Mouse (Mus musculus) ES-E14 (cell line): ENCODE results near the gene Tmem171. TPM values are rescaled to one million over a fixed set of nuclear protein-coding genes. Genes with fewer than 3 reads are reported as not detected.

Source experiments
- DNase-seq: peaks from one replicate; pipeline ENCODE4 v3.0.0-alpha.2; 2013; ENCODE audit warnings: low read depth, low spot score
- H3K27ac ChIP-seq: 2 replicates; pipeline ENCODE4 v1.5.1; 2012; ENCODE audit warnings: low read depth, mild to moderate bottlenecking, low read length, moderate library complexity, mixed read lengths; ENCODE audit not compliant: poor library complexity, insufficient read depth, severe bottlenecking
- H3K36me3 ChIP-seq: 2 replicates; pipeline ENCODE4 v1.6.1; 2012; ENCODE audit warnings: mild to moderate bottlenecking, low read length, moderate library complexity, mixed read lengths; ENCODE audit not compliant: control insufficient read depth, poor library complexity, insufficient read depth, severe bottlenecking
- H3K4me1 ChIP-seq, 2 experiments: fragments of 150-350 bp in 1 of 2; sonication (generic) in 1 of 2; 2 replicates each; pipeline ENCODE4 v1.6.1; 2012; ENCODE audit warnings: low read length in 2 of 2, mild to moderate bottlenecking in 1 of 2, mixed read lengths in 1 of 2; ENCODE audit not compliant: control insufficient read depth in 2 of 2, insufficient read depth in 2 of 2, poor library complexity in 1 of 2
- H3K4me3 ChIP-seq, 2 experiments: fragments of 150-350 bp in 1 of 2; sonication (generic) in 1 of 2; 2 replicates each; pipeline ENCODE4 v1.5.1; 2012; ENCODE audit warnings: low read length in 2 of 2, low read depth in 1 of 2, mild to moderate bottlenecking in 1 of 2, mixed read lengths in 1 of 2; ENCODE audit not compliant: insufficient read depth in 1 of 2, poor library complexity in 1 of 2, severe bottlenecking in 1 of 2
- H3K9ac ChIP-seq: 2 replicates; pipeline ENCODE4 v1.6.1; 2012; ENCODE audit warnings: low read depth, mild to moderate bottlenecking, low read length, mixed read lengths; ENCODE audit not compliant: poor library complexity, insufficient read depth, severe bottlenecking
- H3K9me3 ChIP-seq: fragments of 150-350 bp; sonication (generic); 2 replicates; pipeline ENCODE4 v1.6.1; 2012; ENCODE audit warnings: low read depth, mild to moderate bottlenecking, low read length; ENCODE audit not compliant: control insufficient read depth, insufficient read depth
- CHD2 ChIP-seq: IDR thresholded peaks from 2 replicates; pipeline ENCODE4 v1.6.1; 2014; ENCODE audit warnings: mild to moderate bottlenecking, low read depth, low read length, inconsistent platforms
- HCFC1 ChIP-seq: IDR thresholded peaks from 2 replicates; pipeline ENCODE4 v1.6.1; 2012; ENCODE audit warnings: low read length, inconsistent platforms, borderline replicate concordance; ENCODE audit not compliant: insufficient read depth
- MAFK ChIP-seq: IDR thresholded peaks from 2 replicates; pipeline ENCODE4 v1.6.1; 2014; ENCODE audit warnings: mild to moderate bottlenecking, low read depth, low read length, inconsistent platforms; ENCODE audit not compliant: insufficient read depth
- ZC3H11A ChIP-seq: IDR thresholded peaks from 2 replicates; pipeline ENCODE4 v1.6.1; 2012; ENCODE audit warnings: low read depth, mild to moderate bottlenecking, inconsistent platforms, low read length, borderline replicate concordance
- ZNF384 ChIP-seq: IDR thresholded peaks from 2 replicates; pipeline ENCODE4 v1.6.1; 2012; ENCODE audit warnings: low read depth, low read length, inconsistent platforms
- in situ Hi-C, 2 experiments: fragments of 600-800 bp; cut with MboI; formaldehyde crosslinking; loops; one replicate each; pipeline ENCODE4 v1.15.1; 2025; ENCODE audit warnings: low sequenced_read_pairs in 2 of 2, inconsistent platforms in 1 of 2; ENCODE audit not compliant: unreplicated experiment in 2 of 2
- total RNA-seq: library from RNA; depleted of rRNA; stranded (reverse); fragments of 300-350 nt; gene quantifications from 2 replicates; pipeline ENCODE4 v1.2.3, GENCODE M21; 2012

Tmem171 gene
- total RNA-seq, 1 experiment = not detected

GRCm38 (mm10) chr13:98716176-98716575 lies 21.5 kb upstream of the Tmem171 start:
- no peak for DNase-seq

GRCm38 (mm10) chr13:98715443-98715990 lies 20.9 kb upstream of the Tmem171 start:
- no peak overlapping the region for H3K27ac ChIP-seq
- no peak for TF ChIP-seq HCFC1
- no peak for TF ChIP-seq ZC3H11A
- no peak for TF ChIP-seq MAFK
- no peak for TF ChIP-seq ZNF384
- TF ChIP-seq CHD2 = no peak
- H3K4me3 ChIP-seq = no peak overlapping the region
- no peaks in the 10 kb centered on the region for H3K4me1 ChIP-seq
- no peak overlapping the region for H3K9ac ChIP-seq
- in situ Hi-C loops = no loop called here
- no peaks in the 10 kb centered on the region for H3K36me3 ChIP-seq
- H3K9me3 ChIP-seq = no peaks in the 10 kb centered on the region
- DNase-seq = no peak

More at GRCm38 (mm10) chr13:98716176-98716575, 21.5 kb upstream of the Tmem171 start:
- H3K9me3 ChIP-seq = no peaks in the 10 kb centered on the region
- H3K36me3 ChIP-seq = no peaks in the 10 kb centered on the region
- no peak overlapping the region for H3K27ac ChIP-seq
- TF ChIP-seq HCFC1 = no peak
- no peak for TF ChIP-seq CHD2
- TF ChIP-seq ZNF384 = no peak
- no peak for TF ChIP-seq MAFK
- no peak for TF ChIP-seq ZC3H11A
- no peak overlapping the region for H3K4me3 ChIP-seq
- H3K4me1 ChIP-seq = no peaks in the 10 kb centered on the region
- in situ Hi-C loops = no loop called here
- H3K9ac ChIP-seq = no peak overlapping the region

GRCm38 (mm10) chr13:98710655-98711054 lies 16.0 kb upstream of the Tmem171 start:
- DNase-seq = no peak
- Histone ChIP-seq H3K9me3 (no peaks in the 10 kb centered on the region), H3K9ac (no peak overlapping the region), H3K36me3 (no peaks in the 10 kb centered on the region), H3K27ac (no peak overlapping the region), H3K4me1 (no peaks in the 10 kb centered on the region), H3K4me3 (no peak overlapping the region)
- in situ Hi-C loops = no loop called here
- no peak for TF ChIP-seq ZC3H11A
- TF ChIP-seq CHD2 = no peak
- no peak for TF ChIP-seq ZNF384

GRCm38 (mm10) chr13:98710236-98710635 lies 15.6 kb upstream of the Tmem171 start:
- H3K9me3 ChIP-seq = no peaks in the 10 kb centered on the region
- no peak overlapping the region for H3K27ac ChIP-seq
- in situ Hi-C loops = no loop called here
- no peak overlapping the region for H3K9ac ChIP-seq
- DNase-seq = no peak
- H3K4me1 ChIP-seq = no peaks in the 10 kb centered on the region
- no peak overlapping the region for H3K4me3 ChIP-seq
- no peaks in the 10 kb centered on the region for H3K36me3 ChIP-seq
- TF ChIP-seq ZNF384 (no peak), HCFC1 (no peak), MAFK (no peak), CHD2 (no peak), ZC3H11A (no peak)

- Histone ChIP-seq H3K9me3 (no peaks in the 10 kb centered on the region), H3K9ac (no peak overlapping the region), H3K36me3 (peaks cover 2% of the 10 kb centered on the region; the same call in 1 of the 2 replicates), H3K4me3 (no peak overlapping the region), H3K27ac (no peak overlapping the region), H3K4me1 (no peaks in the 10 kb centered on the region)
- no peak for TF ChIP-seq ZNF384
- TF ChIP-seq CHD2 = no peak
- no peak for TF ChIP-seq MAFK
- no peak for TF ChIP-seq ZC3H11A
- no peak for TF ChIP-seq HCFC1
- DNase-seq = no peak
- in situ Hi-C loops = no loop called here
Observed at GRCm38 (mm10) chr13:98705501-98705900, 10.9 kb upstream of the Tmem171 start.
